In the genomic region with DNA sequence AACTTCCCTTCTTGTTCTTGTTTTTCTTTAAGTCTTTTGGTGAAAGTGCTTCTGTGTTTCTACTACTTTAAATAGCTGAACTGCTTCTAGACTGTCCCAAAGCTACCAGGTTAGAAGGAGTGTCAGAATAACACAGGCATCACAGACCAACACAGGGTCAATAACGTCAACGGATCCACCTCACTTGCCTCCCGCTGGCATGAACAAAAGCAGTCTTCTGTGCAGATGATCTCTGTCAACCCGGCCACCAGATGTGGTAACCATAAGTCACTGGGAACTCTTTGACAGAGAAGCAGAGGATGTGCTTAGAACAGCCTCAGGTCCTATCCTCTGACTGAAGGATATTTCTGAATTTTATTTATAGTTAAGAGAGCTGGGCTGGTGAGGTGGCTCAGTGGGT, we compare ENCODE assay signal across 21 mouse cellular contexts.
"Had no signal": no experiment of that assay in that cellular context is flagged by ENCODE, and none has a peak within 500 bp of the region (broad histone marks: within the 10 kb centered on the region; RNA-seq: fewer than 3 reads in every experiment).

No protein-coding gene starts in this region.

- H3K9me3 ChIP-seq: limb, embryonic 12.5 days; limb, embryonic 15.5 days; lung, embryonic 15.5 days; megakaryocyte, embryonic 14.5 days; midbrain, embryonic 10.5 days; midbrain, embryonic 13.5 days; neural tube, embryonic 13.5 days had no signal

- DNase-seq: kidney, postnatal 10 days; kidney, postnatal 36 days; layer of hippocampus, postnatal 36 days; liver, postnatal 0 days; lung, postnatal 10 days; lung, postnatal 36 days; right cerebral cortex, postnatal 25 days; thymus, adult 18-20 months; thymus, postnatal 36 days had no signal

- H3K9ac ChIP-seq: limb, embryonic 12.5 days; limb, embryonic 15.5 days; liver, embryonic 14.5 days; liver, postnatal 0 days; lung, embryonic 15.5 days; midbrain, embryonic 13.5 days; neural tube, embryonic 13.5 days had no signal

- H3K4me3 ChIP-seq: left cerebral cortex, adult 2 months; limb, embryonic 12.5 days; limb, embryonic 15.5 days; lung, embryonic 15.5 days; megakaryocyte, embryonic 14.5 days; midbrain, embryonic 10.5 days; midbrain, embryonic 13.5 days; myocyte; neural tube, embryonic 13.5 days had no signal

- H3K4me1 ChIP-seq: midbrain, embryonic 13.5 days had no signal

- H3K4me2 ChIP-seq: limb, embryonic 12.5 days; limb, embryonic 15.5 days; liver, embryonic 11.5 days; lung, embryonic 15.5 days; midbrain, embryonic 13.5 days; neural tube, embryonic 13.5 days had no signal

- H3K27me3 ChIP-seq: limb, embryonic 12.5 days; limb, embryonic 15.5 days; lung, embryonic 15.5 days; midbrain, embryonic 13.5 days; neural tube, embryonic 13.5 days had no signal

- ATAC-seq: midbrain, embryonic 16.5 days had no signal

- H3K27ac ChIP-seq: left cerebral cortex, adult 2 months; limb, embryonic 12.5 days; limb, embryonic 15.5 days; liver, embryonic 14.5 days; lung, embryonic 15.5 days; midbrain, embryonic 10.5 days; midbrain, embryonic 13.5 days; neural tube, embryonic 13.5 days had no signal

- H3K36me3 ChIP-seq: midbrain, embryonic 10.5 days; midbrain, embryonic 13.5 days had no signal
